Mouse (Mus musculus) heart, postnatal 25 days (tissue): ENCODE results near the gene Cyp2j9. TPM values are rescaled to one million over a fixed set of nuclear protein-coding genes. Genes with fewer than 3 reads are reported as not detected.

ENCODE experiments used
- total RNA-seq, 2 experiments: library from RNA; stranded (reverse); gene quantifications; 2 replicates each; pipeline ENCODE4 v1.2.3; 2021

Cyp2j9 gene
- total RNA-seq, 2 experiments from 2014 or later = 0.96 to 1.4 TPM

Other genes starting within 250 kb of the Cyp2j9 start
- gene Cyp2j11, start 242.9 kb downstream of the Cyp2j9 start, total RNA-seq = not detected
- not detected for gene Cyp2j8, start 84.2 kb downstream of the Cyp2j9 start, total RNA-seq
- 1 to 10 TPM; 2.7 TPM for gene Cyp2j6, start 37.9 kb downstream of the Cyp2j9 start, total RNA-seq
- not detected for gene Cyp2j5, start 72.6 kb upstream of the Cyp2j9 start, total RNA-seq
- not detected for gene Gm12695, start 193.6 kb upstream of the Cyp2j9 start, total RNA-seq